Mouse (Mus musculus) Patski (cell line): Measurements from ENCODE around the gene Fgf11. TPM values are rescaled to one million over a fixed set of nuclear protein-coding genes. Genes with fewer than 3 reads are reported as not detected.

Experiments
- ATAC-seq: fragments of 100-300 bp; one replicate; pipeline ENCODE4 v1.8.0; 2021
- CTCF ChIA-PET: fragments of 350-600 bp; sonication (Branson Sonifier 250); formaldehyde crosslinking; loops from one replicate; lab custom pipeline; 2022; ENCODE audit warnings: inconsistent platforms; lab: Charles Lee
- POLR2A ChIA-PET: fragments of 350-600 bp; sonication (Branson Sonifier 250); formaldehyde crosslinking; loops from one replicate; lab custom pipeline; 2022; ENCODE audit warnings: antibody characterized with exemption, inconsistent platforms; lab: Charles Lee
- DNase-seq: peaks from one replicate; pipeline ENCODE4 v3.0.0-alpha.2; 2011; ENCODE audit warnings: low read depth, low spot score
- H3K27me3 ChIP-seq: fragments of 371-371 bp; one replicate; pipeline ENCODE4 v1.5.1; 2021
- CTCF ChIP-seq: fragments of 100-300 bp; IDR thresholded peaks from one replicate; pipeline ENCODE4 v1.5.1; 2021
- in situ Hi-C: fragments of 300-500 bp; cut with MboI; formaldehyde crosslinking; loops from 3 replicates; pipeline ENCODE4 v1.11.1; 2018; ENCODE audit warnings: low pct_unique_long_range_greater_than_20kb, mixed read lengths
- polyA plus RNA-seq: library from polyadenylated mRNA; unstranded; gene quantifications from one replicate; pipeline ENCODE4 v1.2.3, GENCODE M21; 2021

Fgf11 gene
- polyA plus RNA-seq, 1 experiment from 2014 or later, result 0.03 TPM

DNA sequence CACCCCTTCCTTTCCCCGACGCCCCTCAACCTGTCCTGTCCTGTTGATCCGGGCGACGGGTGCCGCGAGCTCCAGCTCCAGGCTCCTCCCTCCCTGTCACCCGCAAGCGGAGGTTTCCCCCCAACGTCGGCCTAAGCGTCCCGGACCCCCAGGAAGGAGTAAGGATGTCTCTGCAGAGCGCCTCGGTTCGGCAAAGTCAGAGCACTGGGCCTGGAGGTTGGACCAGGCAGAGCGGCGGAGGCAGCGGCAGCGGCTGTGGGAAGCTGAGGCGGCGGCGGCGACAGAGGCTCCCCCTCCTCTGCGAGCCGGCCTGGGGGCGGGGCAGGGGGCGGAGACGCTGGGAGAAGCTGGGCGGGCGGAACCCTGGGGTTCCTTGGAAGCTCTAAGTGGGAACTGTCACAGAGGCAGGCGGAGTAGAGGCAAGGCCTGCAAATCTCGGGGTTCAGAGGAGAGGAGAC, 1.0 kb upstream of the Fgf11 start:
- no peak for ATAC-seq
- DNase-seq, result no peak
- CTCF ChIA-PET, result interaction anchor here (1.4 kb wide), 1 partner anchor 49 kb away, joined by 4 read pairs; no protein-coding TSS in a partner anchor
- in situ Hi-C loops, result no loop called here
- POLR2A ChIA-PET, result no interaction called here
- TF ChIP-seq CTCF, result no peak
- H3K27me3 ChIP-seq, result peaks cover 5% of the 10 kb centered on the region

DNA sequence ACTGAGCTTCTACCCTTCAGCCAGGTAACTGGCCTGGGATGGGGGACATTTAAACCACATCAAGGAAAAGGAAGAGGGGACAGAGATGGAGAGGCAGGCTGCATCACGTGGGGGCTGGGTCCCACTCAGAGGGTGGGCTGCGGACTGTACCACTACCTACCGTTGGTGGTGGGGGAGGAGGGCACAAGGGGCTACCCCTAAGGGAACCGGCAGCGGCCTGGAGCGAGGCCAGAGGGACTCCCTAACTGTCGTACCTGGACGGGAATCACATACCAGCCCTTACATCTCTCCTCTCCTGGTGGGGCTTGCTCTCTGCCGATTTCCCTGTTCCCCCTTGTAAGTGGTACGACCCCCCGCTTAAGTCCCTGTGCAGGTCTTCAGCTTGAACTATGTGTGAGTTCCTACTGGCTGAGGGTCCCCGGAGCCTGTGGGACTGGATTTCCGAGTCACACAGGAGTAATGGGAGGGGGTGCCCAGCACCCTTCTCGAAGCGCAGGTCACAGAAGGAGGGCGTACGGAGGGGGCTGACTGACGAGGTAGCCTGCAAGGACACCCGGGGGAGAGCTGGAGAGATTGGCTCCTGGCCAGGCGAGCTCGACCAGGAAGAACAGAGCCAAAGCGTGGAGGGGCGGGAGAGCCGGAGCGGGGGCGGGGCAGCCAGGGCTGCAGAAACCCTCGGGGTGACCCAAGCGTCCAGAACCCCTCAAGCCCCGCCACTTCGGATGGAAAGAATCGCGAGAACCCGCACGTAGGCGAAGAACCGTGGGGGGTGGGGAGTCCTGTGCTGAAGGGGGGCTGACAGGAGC, 1.1 kb downstream of the Fgf11 start:
- DNase-seq (no peak), ATAC-seq (no peak)
- CTCF ChIA-PET, result interaction anchor here (1.1 to 2.0 kb wide), 2 partner anchors 9 to 78 kb away, joined by 3 to 5 read pairs; partner anchors contain the start of gene Tmem95
- in situ Hi-C loops, result no loop called here
- peaks cover 5% of the 10 kb centered on the region for H3K27me3 ChIP-seq
- no peak for TF ChIP-seq CTCF
- POLR2A ChIA-PET, result no interaction called here

DNA sequence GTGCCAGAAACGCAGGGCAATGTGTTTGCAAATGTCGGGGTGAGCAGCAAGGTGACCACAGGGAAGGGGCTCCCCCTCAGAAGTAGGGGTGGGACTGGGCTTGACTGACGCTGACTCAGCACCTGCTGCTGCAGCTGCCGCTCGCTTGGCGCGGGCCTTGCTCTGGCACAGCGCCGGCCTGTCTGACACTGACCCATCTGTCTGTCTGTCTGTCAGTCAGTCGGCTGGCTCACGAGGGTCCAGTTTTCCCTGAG, 1.6 kb downstream of the Fgf11 start:
- TF ChIP-seq CTCF, result no peak
- in situ Hi-C loops, result no loop called here
- ATAC-seq (no peak), DNase-seq (no peak)
- CTCF ChIA-PET, result interaction anchor here (1.1 kb wide), 1 partner anchor 10 kb away, joined by 3 read pairs; no protein-coding TSS in a partner anchor
- POLR2A ChIA-PET, result no interaction called here
- H3K27me3 ChIP-seq, result peaks cover 5% of the 10 kb centered on the region

DNA sequence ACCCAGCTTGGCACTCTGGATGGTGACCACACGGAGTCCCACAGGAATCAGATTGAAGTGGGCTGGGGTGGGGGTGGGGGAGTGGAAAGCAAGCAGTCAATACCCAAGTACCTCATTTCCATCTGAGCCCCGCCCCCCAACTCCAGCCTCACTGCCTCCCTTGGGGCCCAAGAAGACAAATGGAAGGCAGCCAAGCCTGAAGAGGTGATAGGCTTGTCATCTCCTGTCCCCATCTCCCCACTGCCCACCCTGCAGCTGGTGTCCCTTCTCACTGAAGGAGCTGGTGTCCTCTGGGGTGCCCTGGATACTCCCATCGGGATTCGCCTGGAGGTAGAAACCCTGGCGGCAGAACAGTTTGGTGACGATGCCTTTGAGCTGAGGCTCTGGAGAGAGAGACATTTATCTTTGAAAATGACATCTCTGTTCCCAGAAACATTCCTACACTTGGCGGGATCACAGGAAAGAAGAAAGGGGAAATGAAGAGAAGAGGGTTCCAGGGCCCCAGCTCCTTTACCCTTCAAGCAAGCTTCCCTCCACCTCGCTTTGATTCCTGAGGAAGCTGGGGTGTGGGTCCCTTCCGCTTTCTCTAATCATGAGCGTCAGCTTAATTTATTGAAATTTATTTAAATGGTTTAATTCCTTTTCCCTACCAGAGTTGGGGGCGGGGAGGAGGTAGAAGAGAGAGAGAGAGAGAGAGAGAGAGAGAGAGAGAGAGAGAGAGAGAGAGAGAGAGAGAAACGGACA, 2.1 kb downstream of the Fgf11 start:
- H3K27me3 ChIP-seq, result peaks cover 5% of the 10 kb centered on the region
- in situ Hi-C loops, result no loop called here
- no peak for TF ChIP-seq CTCF
- POLR2A ChIA-PET, result no interaction called here
- no peak for ATAC-seq
- CTCF ChIA-PET, result interaction anchor here (1.1 kb wide), 1 partner anchor 10 kb away, joined by 3 read pairs; no protein-coding TSS in a partner anchor
- no peak for DNase-seq

DNA sequence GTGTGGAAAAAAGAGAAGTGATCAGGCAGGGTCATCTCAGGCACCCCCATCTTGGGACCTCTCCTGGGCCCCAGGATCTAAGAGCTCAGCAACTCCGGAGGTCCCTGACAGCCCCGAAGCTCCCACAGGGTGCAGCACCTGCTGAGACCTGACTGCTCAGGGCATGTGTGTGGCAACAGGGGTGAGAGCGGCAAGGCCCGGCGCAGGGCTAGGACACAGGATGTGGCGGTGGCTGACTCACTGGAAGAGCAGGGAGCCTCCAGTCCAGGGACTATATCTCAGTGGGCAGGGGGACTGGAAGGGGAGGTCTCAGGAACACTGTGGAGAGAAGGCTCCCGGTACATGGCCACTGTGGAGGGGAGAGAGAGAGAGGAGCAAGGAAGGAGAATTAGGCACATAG, 3.7 kb downstream of the Fgf11 start:
- ATAC-seq (no peak), DNase-seq (no peak)
- TF ChIP-seq CTCF, result no peak
- in situ Hi-C loops, result no loop called here
- peaks cover 5% of the 10 kb centered on the region for H3K27me3 ChIP-seq
- CTCF ChIA-PET, result interaction anchor here (0.8 kb wide), 1 partner anchor 13 kb away, joined by 3 read pairs; no protein-coding TSS in a partner anchor
- POLR2A ChIA-PET, result no interaction called here

DNA sequence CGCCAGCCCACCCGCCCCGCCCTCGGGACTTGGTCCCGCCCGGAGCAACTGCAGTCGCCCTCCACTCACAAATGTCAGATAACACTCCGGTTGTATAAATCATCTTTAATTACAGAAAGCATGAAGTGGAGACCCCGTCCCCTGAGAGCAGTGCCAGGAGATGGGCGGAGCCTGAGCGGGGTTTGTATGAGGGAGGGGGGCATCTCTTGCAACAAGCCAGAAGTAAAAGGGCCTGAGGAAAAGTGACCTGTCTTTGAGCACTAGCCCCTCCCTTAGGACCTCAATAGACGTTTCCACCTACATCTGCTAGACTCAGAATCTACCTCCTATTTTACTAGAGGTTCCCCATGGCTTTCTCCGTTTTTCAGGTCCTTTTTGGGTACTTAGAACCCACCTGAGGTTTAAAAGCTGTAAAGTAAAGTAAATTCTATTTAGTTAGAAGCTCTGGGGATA, 5.6 kb downstream of the Fgf11 start:
- ATAC-seq, result no peak
- H3K27me3 ChIP-seq, result no peaks in the 10 kb centered on the region
- no peak for DNase-seq
- POLR2A ChIA-PET, result no interaction called here
- CTCF ChIA-PET, result interaction anchor here (1.5 kb wide), 2 partner anchors 10 to 11 kb away, joined by 3 read pairs; no protein-coding TSS in a partner anchor
- in situ Hi-C loops, result no loop called here
- TF ChIP-seq CTCF, result no peak

DNA sequence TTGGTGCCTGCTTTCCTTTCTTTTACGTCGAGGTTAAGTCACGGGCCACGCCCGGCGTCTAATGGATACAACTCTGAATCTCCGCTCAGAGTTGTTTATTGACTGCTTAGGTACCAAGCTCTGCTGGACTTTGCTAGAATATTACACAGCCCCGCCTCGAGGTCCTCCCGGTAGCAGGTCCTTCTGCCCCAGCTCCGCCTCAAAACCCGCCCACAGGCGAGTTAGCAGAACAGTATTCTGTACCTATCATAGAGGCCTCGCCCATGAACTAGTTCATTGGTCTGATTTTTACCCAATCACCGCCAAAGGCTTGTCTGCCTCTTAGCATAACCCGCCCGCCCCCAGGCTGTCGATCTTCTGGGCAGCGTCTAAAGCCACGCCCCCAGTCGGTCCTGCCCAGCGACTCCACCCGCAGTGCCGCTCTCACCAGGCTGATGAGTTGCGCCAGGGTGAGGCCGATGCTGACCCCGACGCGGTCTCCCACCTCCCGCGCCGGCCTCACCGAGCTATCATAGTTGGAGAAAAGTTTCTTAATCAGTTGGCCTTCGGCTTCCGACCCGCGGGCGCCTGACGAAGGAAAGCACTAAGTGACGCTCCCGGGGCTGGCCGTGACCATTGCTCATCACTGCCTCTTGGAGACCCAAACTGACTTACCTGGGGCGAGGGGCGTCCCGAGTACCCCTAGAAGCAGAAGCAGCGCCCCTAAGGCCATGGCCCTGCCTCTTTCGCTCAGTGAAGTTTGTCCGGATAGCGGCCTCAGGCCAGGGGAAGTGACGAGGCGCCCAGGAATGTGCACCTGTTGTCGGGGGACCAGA, 6.3 kb downstream of the Fgf11 start, which contains the start of gene Chrnb1:
TSS of gene Chrnb1 (minus strand) at position 776 of the 815 bp plus-strand sequence.
- ChIA-PET CTCF (interaction anchor here (1.5 kb wide), 1 partner anchor 11 kb away, joined by 3 read pairs; no protein-coding TSS in a partner anchor), POLR2A (interaction anchor here (0.6 kb wide), 1 partner anchor 37 kb away, joined by 3 read pairs; no protein-coding TSS in a partner anchor)
- no peaks in the 10 kb centered on the region for H3K27me3 ChIP-seq
- ATAC-seq, result peak; percentile 99
- in situ Hi-C loops, result no loop called here
- no peak for TF ChIP-seq CTCF
- peak; percentile 87 for DNase-seq

DNA sequence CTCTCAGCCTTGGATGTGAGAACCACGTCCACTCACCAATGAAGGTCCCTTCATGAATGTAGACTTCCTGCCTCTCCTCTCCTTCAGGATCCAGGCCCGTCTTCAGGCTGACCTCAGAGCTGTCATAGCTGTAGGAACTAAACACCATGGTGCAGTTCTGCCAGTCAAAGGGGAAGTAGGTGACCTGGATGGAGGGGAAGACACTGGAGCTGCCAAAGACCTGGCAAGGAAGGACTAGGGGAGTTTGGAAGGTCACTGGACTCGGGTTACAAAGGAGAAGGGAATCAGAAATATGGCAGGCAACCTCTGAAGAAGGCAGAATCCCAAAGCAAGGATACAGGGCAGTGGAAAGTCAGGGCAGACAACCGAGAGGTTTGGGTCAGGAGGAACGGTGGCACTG, 8.2 kb downstream of the Fgf11 start:
- ChIA-PET POLR2A (no interaction called here), CTCF (interaction anchor here (1.3 kb wide), 1 partner anchor 15 kb away, joined by 3 read pairs; no protein-coding TSS in a partner anchor)
- H3K27me3 ChIP-seq, result no peaks in the 10 kb centered on the region
- DNase-seq (no peak), ATAC-seq (no peak)
- TF ChIP-seq CTCF, result no peak
- in situ Hi-C loops, result no loop called here

DNA sequence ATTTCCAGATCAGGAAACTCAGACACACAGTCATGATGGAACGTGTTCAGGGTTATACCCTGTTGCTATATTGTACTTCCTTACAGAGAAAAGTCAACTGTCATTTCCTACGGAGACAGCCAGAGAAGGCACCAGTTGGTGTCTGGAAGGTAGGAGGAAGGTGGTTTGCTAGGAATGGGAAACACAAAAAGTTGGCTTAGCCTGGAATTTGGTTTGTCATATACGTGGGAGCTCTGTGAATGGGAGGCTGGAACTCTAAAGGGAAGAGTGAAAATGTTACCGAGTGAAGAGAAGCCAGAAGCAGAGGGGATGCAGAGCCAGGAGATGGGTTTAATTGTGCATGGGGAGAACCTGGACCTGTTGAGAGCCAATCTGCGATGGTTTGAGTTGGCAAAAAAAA, 10.2 kb downstream of the Fgf11 start:
- CTCF ChIA-PET, result interaction anchor here (1.4 kb wide), 1 partner anchor 14 kb away, joined by 3 read pairs; the partner anchor contains the start of gene Tmem102
- in situ Hi-C loops, result no loop called here
- DNase-seq, result no peak
- H3K27me3 ChIP-seq, result no peaks in the 10 kb centered on the region
- POLR2A ChIA-PET, result no interaction called here
- no peak for ATAC-seq
- TF ChIP-seq CTCF, result no peak

DNA sequence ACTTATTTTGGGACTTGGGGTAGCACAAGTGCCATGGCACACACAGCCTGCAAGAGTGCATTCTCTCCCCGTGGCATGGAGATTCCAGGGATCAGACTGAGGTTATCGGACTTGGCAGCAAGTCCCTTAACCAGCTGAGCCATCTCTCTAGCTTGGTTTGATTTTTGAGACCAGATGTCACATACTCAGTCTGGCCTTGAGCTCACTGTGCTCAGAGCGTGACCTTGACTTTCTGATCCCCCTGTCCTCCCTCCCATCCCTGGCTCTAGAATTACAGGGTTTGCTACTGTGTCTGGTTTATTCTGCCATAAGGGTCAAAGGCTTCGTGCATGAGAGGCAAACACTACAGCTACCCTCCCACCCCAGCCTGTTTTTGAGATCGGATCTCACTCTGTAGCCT, 12.2 kb downstream of the Fgf11 start:
- in situ Hi-C loops, result no loop called here
- no peak for TF ChIP-seq CTCF
- POLR2A ChIA-PET, result interaction anchor here (0.9 to 1.7 kb wide), 3 partner anchors 11 to 32 kb away, joined by 3 to 5 read pairs (median 3); no protein-coding TSS in a partner anchor
- CTCF ChIA-PET, result no interaction called here
- H3K27me3 ChIP-seq, result no peaks in the 10 kb centered on the region
- ATAC-seq, result no peak
- DNase-seq, result no peak
